Mouse (Mus musculus): ENCODE measurements around the gene Rfc5.

DNA sequence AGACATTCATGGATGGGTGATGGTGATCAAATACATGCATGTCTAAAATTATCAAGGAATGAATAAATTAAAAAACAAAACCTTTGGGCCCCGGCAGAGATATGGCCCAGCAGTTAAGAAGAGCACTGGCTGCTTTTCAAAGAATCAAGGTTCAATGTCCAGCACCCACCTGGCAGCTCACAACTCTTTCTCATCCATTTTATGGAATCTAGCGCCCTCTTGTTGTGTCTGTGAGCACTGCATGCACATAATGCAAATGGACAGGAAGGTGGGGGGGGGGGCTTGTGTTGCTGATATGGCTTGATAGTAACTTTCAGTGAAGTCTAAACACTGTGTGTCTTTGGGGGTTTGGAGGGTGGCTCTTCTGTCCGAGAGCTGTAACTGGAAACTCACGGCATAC is 19.4 kb upstream of the Rfc5 start:
- peak; percentile 91 for TF ChIP-seq ZC3H11A (IDR thresholded peaks at IDR 0.05; ENCODE audit: borderline replicate concordance, low read depth, low read length)
- no peak for TF ChIP-seq ZNF384 (IDR thresholded peaks at IDR 0.05; ENCODE audit: low read depth, low read length)
